Mouse (Mus musculus): Measurements from ENCODE around the gene Atrx.

The Atrx gene

DNA sequence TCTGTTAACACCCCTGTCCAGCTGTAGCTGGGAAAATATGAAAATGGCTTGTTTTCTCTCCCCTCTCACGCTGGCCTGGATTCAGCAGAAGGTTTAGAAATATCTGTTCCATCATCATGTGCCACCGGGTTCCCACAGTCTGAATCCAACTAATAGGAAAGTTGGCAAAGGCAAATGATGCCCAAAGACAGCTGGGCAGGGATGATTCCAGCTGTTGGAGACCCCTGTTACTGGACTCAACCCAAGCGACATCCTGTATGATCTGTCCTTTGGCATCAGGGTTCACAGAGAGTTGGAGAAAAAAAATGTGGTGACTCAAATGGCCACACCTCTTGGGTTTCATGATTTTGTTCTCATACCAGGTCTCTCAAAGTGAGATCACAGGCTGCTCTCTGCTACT is 161.3 kb downstream of the Atrx start:
- DNase-seq (ENCODE audit: low spot score in 2 of 2): no peak

DNA sequence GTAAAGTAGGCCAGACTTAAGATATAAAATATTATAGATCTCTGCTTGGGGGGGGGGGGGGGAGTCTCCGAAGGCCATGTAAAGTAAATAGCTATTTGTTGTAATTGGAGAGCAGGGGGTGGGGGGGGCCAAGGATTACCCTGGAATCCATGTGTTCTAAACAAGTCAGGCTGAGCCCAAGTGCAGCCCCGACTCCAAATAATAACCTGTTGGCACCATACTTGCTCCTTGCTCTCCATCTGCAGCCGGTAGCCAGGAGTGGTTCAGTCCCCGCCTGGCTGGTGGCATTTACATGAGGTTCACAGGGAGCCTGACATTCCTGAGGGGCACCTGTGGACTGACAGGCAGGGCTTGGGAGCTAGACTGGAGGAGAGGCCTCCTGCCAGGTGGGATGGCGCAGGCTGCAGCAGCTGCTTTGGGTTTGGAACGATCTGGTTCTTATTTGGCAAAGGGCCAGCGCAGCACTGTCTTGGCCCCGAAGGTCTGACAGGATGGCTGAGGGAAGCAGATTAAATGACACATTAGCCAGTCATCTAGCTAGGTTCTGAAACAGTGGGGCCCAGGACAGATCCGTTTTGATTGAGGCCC is 161.9 kb downstream of the Atrx start:
- DNase-seq (ENCODE audit: low spot score in 2 of 2): no peak

DNA sequence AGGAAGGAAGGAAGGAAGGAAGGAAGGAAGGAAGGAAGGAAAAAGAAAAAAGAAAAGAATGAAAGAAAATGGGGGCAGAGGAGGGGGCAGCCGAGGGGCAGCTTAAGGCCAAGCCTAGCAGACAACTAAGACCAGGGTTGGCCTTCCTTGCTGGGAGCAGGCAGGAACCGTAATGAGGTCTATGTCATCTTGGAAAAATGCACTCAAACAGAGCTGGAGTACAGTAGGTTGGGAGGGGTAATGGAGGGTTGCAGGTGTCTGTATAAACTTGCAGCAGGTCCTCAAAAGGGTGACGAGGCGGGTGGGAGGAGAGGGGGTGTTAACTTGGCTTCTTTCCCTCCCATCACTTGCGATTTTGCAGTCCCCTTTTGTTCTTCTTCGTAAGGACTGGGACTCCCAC is 163.2 kb downstream of the Atrx start:
- DNase-seq (ENCODE audit: low spot score in 2 of 2): no peak

DNA sequence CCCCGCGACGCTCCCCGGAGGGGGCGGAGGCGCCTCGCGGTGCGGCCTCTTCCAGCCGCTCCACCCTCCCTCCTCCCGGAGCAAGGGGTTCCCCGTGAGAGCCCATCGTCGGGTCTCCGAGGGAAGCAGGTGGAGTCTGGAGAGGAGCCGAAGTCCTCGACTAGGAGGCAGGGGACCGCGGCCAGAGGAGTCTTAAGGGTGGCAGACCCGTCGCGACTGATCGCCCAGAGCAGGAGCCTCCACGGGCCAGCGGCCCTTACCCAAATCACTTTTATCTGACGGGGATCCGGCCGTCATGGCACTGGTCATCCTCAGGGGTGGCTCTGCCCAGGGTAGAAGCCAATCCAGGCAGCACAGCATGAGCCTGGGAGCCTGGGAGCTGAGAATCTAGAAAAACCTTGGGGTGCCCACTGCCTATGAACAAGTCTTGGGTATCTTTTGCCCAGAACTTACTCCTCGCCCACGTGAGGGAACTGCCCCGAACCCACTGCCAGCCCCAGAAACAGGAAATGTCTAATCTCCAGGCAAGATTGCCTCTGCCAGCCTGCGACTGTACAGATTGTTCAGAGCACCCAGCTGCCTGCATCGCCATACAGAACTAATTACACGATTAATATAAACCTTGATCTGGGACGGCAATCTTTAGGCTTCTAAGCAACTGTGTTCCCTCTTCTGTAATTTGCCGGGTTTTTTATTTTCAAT is 164.0 kb downstream of the Atrx start:
- DNase-seq (ENCODE audit: low spot score in 2 of 2): no peak

DNA sequence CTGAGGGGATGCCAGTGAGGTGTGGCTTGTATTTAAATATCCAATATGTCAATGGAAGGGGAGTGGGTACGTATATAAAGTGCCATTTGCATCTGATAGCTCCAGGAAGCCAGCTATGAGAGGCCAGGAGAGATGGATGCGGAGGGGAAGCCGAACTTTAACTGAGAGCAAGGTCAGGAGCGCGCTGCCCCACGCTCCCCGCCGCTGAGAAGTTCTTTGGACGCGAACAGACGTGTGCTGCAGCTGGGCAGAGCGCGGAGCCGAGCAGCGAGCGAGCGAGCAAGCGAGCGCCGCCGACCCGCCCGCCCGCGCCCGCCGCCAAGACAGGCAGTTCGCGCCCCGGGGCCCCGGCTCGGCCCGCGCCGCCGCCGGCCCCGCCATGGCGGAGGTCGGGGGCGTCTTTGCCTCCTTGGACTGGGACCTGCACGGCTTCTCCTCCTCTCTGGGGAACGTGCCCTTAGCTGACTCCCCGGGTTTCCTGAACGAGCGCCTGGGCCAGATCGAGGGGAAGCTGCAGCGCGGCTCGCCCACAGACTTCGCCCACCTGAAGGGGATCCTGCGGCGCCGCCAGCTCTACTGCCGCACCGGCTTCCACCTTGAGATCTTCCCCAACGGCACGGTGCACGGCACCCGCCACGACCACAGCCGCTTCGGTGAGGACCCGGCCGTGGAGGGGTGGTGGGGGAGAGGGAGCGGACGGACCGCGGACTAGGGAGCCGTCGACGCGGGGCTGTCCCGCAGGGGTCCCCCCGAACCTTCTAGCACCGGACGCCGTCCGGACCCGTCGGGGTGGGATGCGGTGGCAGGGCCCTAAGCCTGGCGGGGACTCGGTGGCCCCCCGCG is 164.8 kb downstream of the Atrx start, which contains the start of gene Fgf16:
Gene Fgf16 (plus strand): TSS at position 118 of the 843 bp plus-strand sequence.
- no peak for DNase-seq (ENCODE audit: low spot score in 2 of 2)

DNA sequence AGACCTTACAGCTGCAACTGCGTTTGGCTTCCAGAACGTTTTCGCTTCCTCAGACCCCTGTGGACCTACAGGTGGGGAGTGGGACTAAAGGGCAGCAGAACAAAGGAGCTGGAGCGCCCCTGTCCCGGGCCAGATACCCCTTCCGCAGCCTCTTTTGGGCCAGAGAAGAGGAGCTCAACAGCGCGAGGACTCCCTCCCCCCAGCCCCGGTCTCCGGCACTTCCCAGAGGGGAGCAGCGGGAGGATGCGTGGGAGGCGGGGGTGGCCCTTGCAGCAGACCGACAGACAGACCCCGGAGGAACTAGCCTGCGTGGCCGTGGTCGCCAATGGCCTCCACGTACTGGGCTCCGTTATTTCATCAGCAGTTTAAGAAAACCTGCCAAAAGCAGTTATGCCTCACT is 165.6 kb downstream of the Atrx start:
- DNase-seq (ENCODE audit: low spot score in 2 of 2): no peak

DNA sequence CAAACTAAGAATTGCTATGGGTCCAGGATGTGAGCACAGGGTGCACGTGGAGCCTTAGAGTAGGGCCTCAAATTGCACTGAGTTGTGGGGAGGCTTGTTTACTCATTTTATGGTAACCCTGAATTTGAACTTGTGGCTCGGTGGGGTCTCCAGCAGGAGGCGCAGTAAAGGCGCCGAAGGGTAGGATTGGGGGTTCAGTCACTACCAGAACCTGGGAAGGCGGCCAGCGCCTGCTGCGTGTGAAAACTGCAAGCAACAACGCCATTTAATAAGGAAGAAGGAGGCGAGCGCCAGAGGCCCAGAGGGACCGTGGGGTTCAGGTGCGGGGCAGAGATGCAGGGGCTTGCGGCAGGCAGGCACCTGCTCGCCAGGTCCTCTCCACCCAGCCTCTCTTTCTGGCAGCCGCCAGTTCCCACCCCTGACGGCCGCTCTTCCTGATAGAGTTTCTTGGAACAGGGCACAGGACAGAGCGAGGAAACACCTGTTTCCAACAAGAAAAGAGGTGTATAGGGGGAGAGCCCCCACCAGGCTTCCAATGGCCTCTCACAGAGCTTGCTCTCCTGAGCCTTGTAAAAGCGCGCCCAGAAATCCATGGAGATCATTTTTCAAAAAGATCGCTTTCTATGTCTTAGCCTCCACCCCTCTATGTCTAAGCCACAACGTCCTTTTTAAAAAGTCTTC is 166.2 kb downstream of the Atrx start:
- no peak for DNase-seq (ENCODE audit: low spot score in 2 of 2)

Data from frontal cortex, postnatal 25 days (tissue).